ENCODE assay signal across 9 mouse cellular contexts in the genomic region with DNA sequence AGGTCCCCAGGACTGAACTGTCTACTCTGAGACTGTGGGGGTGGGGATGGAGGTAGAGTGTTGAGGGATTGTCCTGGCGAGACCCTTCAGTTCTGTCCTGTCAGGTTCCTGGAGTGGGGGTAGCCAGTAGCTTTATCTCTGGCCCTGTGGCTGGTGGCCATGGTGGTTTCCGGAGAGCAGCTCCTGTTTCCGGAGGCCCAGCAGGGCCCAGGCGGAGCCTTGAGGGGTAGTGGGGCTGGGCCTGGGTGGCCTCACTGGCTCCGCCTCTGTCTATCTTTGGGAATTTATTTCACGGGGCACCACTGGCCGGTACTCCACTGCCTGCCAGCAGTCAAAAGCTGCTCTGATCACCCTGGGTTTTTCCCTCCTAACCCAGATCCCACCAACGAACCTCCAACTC. TPM values are rescaled to one million over a fixed set of nuclear protein-coding genes. Genes with fewer than 3 reads are reported as not detected.
DNase-seq lines count a peak whose midpoint lies in the region; ATAC-seq lines count a peak whose summit lies in the region.
"Had no signal": no experiment of that assay in that cellular context is flagged by ENCODE, and none has a peak within 500 bp of the region (broad histone marks: within the 10 kb centered on the region; RNA-seq: fewer than 3 reads in every experiment).

A gene (plus strand): TSS at position 333 of the 400 bp plus-strand sequence.

- H3K9ac ChIP-seq in lung, embryonic 15.5 days: no peak within 1 kb of the TSS
- no peak within 1 kb of the TSS for H3K9ac ChIP-seq in intestine, embryonic 16.5 days (ENCODE audit: low read depth, low read length)

- peaks cover 16% of the 10 kb centered on the region for H3K4me1 ChIP-seq in lung, embryonic 15.5 days
- H3K4me1 ChIP-seq in intestine, embryonic 16.5 days (ENCODE audit: control insufficient read depth, insufficient read depth, low read length): peaks cover 12% of the 10 kb centered on the region

- H3K27ac ChIP-seq in lung, embryonic 15.5 days: no peak within 1 kb of the TSS
- no peak within 1 kb of the TSS for H3K27ac ChIP-seq in intestine, embryonic 16.5 days (ENCODE audit: low read length)
- H3K27ac ChIP-seq: left cerebral cortex, adult 2 months had no signal

- H3K9me3 ChIP-seq in lung, embryonic 15.5 days: no peaks in the 10 kb centered on the region
- no peaks in the 10 kb centered on the region for H3K9me3 ChIP-seq in intestine, embryonic 16.5 days (ENCODE audit: control insufficient read depth, low read length)

- 29% methylated on average over 8 of the region's 8 CpGs for WGBS in lung, embryonic 15.5 days
- 45% methylated on average over 8 of the region's 8 CpGs for WGBS in intestine, embryonic 16.5 days

- DNase-seq in lung, postnatal 36 days: no peak
- DNase-seq in layer of hippocampus, postnatal 14 days (ENCODE audit: low spot score in 2 of 2): no peak
- DNase-seq in c-Kit-positive CD71-positive TER-119-positive erythroid progenitor cells, embryonic 14.5 days (ENCODE audit: low spot score): no peak
- DNase-seq in left cerebral cortex, postnatal 14 days (ENCODE audit: low spot score in 2 of 2): no peak

- no peaks in the 10 kb centered on the region for H3K36me3 ChIP-seq in lung, embryonic 15.5 days
- no peaks in the 10 kb centered on the region for H3K36me3 ChIP-seq in intestine, embryonic 16.5 days (ENCODE audit: control insufficient read depth, insufficient read depth, low read length)

- H3K4me2 ChIP-seq in lung, embryonic 15.5 days: no peak within 1 kb of the TSS
- no peak within 1 kb of the TSS for H3K4me2 ChIP-seq in intestine, embryonic 16.5 days (ENCODE audit: low read depth, low read length)

- H3K4me3 ChIP-seq in lung, embryonic 15.5 days: no peak within 1 kb of the TSS
- no peak within 1 kb of the TSS for H3K4me3 ChIP-seq in intestine, embryonic 16.5 days (ENCODE audit: low read length)
- H3K4me3 ChIP-seq: left cerebral cortex, adult 2 months had no signal

- intact Hi-C loops in left cerebral cortex, postnatal 14 days (cut with DNase I): no loop called here

- ATAC-seq in lung, embryonic 15.5 days (ENCODE audit: borderline replicate concordance, extremely low read depth, low FRiP score, low TSS enrichment): peak; percentile 77; the same call in 1 of the 2 replicates
- ATAC-seq in common myeloid progenitor, adult 5-6 weeks (replicated peaks; ENCODE audit: low read depth, poor library complexity, severe bottlenecking): peak; percentile 90
- 0 out of 2 replicates have a peak, but pooled peaks have one; percentile 39 for ATAC-seq in intestine, embryonic 16.5 days
- ATAC-seq in megakaryocyte, adult 5-6 weeks (ENCODE audit: poor library complexity, severe bottlenecking): peak; percentile 79

- no peaks in the 10 kb centered on the region for H3K27me3 ChIP-seq in lung, embryonic 15.5 days
- no peaks in the 10 kb centered on the region for H3K27me3 ChIP-seq in intestine, embryonic 16.5 days (replicated peaks; ENCODE audit: control insufficient read depth, insufficient read depth, low read length)

RNA-seq across cellular contexts. Expression of the gene that starts here (rescaled TPM):
- 1.6 and 2.2 TPM in 2 replicates for polyA plus RNA-seq in lung, embryonic 15.5 days (2015; fragmentation: Nextera tagmentation; extraction: Ambion mirVana)
- 9.4 and 14.6 TPM in 2 replicates for total RNA-seq in common myeloid progenitor, adult 5-6 weeks (2017)
- polyA plus RNA-seq in intestine, embryonic 16.5 days (2015; fragmentation: Nextera tagmentation; extraction: Ambion mirVana): 15.7 and 16.5 TPM in 2 replicates
- total RNA-seq in megakaryocyte, adult 5-6 weeks (2015): 15.8 and 16.4 TPM in 2 replicates
- 9.8 and 10.4 TPM in 2 replicates for total RNA-seq in megakaryocyte, adult 5-6 weeks (2017)
- total RNA-seq in layer of hippocampus, postnatal 14 days (2021): under 1 TPM; 0.65 to 0.83 TPM
- total RNA-seq in left cerebral cortex, postnatal 14 days (2021): 1 to 10 TPM; 1.2 to 1.3 TPM

Comparison
In these comparisons a context has a peak if more than half of its experiments do, and no peak if none do; other contexts are left out.
1. ATAC-seq: peak in every context shown above with its lines; median percentile 90 in common myeloid progenitor, adult 5-6 weeks; 79 in megakaryocyte, adult 5-6 weeks; 77 in lung, embryonic 15.5 days; 39 in intestine, embryonic 16.5 days.